Comparison of ENCODE assay signal across 8 mouse cellular contexts in genomic region chr8:85430801-85431200, GRCm38 (mm10). TPM values are rescaled to one million over a fixed set of nuclear protein-coding genes. Genes with fewer than 3 reads are reported as not detected.
A peak's percentile ranks its signal among the peaks of the same experiment; 100 is the strongest.
DNase-seq lines count a peak whose midpoint lies in the region; ATAC-seq and TF ChIP-seq lines count a peak whose summit lies in the region.

No protein-coding gene starts in this region.

- DNase-seq in ovary, adult 18-20 months (ENCODE audit: low spot score), result peak; percentile 45
- no peak for DNase-seq in ovary, postnatal 14 days (ENCODE audit: low spot score)
- peak; percentile 97 for DNase-seq in fibroblast of lung, adult 2 months (ENCODE audit: low read depth)
- peak; percentile 16 for DNase-seq in hindbrain, embryonic 10.5 days (ENCODE audit: low spot score)
- peak; percentile 61 for DNase-seq in limb, embryonic 14.5 days (ENCODE audit: low spot score)
- peak; percentile 22 for DNase-seq in naive thymus-derived CD4-positive, alpha-beta T cell, adult 2 months (ENCODE audit: low read depth)
- no peak for DNase-seq in urinary bladder, postnatal 4 days (ENCODE audit: low spot score in 2 of 2)

- H3K4me1 ChIP-seq in hindbrain, embryonic 10.5 days (replicated peaks), result peaks cover 50% of the 10 kb centered on the region
- H3K4me1 ChIP-seq in limb, embryonic 14.5 days (ENCODE audit: control insufficient read depth, insufficient read depth, low read length), result peaks cover 18% of the 10 kb centered on the region

- 0 out of 2 replicates have a peak, but pooled peaks cover 3% of the 10 kb centered on the region for H3K36me3 ChIP-seq in hindbrain, embryonic 10.5 days
- no peaks in the 10 kb centered on the region for H3K36me3 ChIP-seq in limb, embryonic 14.5 days (ENCODE audit: control insufficient read depth, insufficient read depth, low read length)

- peak overlapping the region; percentile 52 for H3K4me2 ChIP-seq in limb, embryonic 14.5 days (replicated peaks; ENCODE audit: low read depth, low read length, severe bottlenecking)

- ATAC-seq in limb, embryonic 14.5 days (ENCODE audit: low FRiP score, low read depth), result no peak
- no peak for ATAC-seq in CD4-positive, CD25-positive, alpha-beta regulatory T cell, adult 4 months

- WGBS in hindbrain, embryonic 10.5 days, result 26% methylated on average over 3 of the region's 3 CpGs
- 22% methylated on average over 3 of the region's 3 CpGs for WGBS in limb, embryonic 14.5 days

- H3K4me3 ChIP-seq in hindbrain, embryonic 10.5 days, result peak overlapping the region; percentile 80
- H3K4me3 ChIP-seq in limb, embryonic 14.5 days (replicated peaks; ENCODE audit: low read length), result peak overlapping the region; percentile 74

- no peak overlapping the region for H3K27ac ChIP-seq in hindbrain, embryonic 10.5 days
- peak overlapping the region; percentile 41; the same call in 1 of the 2 replicates for H3K27ac ChIP-seq in limb, embryonic 14.5 days (replicated peaks; ENCODE audit: low read depth, low read length)

- no peaks in the 10 kb centered on the region for H3K9me3 ChIP-seq in hindbrain, embryonic 10.5 days
- no peaks in the 10 kb centered on the region for H3K9me3 ChIP-seq in limb, embryonic 14.5 days (ENCODE audit: control insufficient read depth, low read length)

- H3K9ac ChIP-seq in limb, embryonic 14.5 days (ENCODE audit: low read depth, low read length, severe bottlenecking), result peak overlapping the region; percentile 88; the same call in 1 of the 2 replicates

- H3K27me3 ChIP-seq in hindbrain, embryonic 10.5 days (ENCODE audit: insufficient read depth, poor library complexity, severe bottlenecking), result peaks cover 9% of the 10 kb centered on the region; the same call in 1 of the 2 replicates
- no peaks in the 10 kb centered on the region for H3K27me3 ChIP-seq in limb, embryonic 14.5 days (ENCODE audit: control insufficient read depth, insufficient read depth, low read length)

- no peak for TF ChIP-seq POLR2A in limb, embryonic 14.5 days (IDR thresholded peaks at IDR 0.05; ENCODE audit: borderline replicate concordance, extremely low read depth, insufficient read depth, insufficient read length)

RNA-seq across cellular contexts. Expression of gene 4921524J17Rik, which starts 1.8 kb away (rescaled TPM):
- 39.8 and 42.9 TPM in 2 replicates for polyA plus RNA-seq in hindbrain, embryonic 10.5 days (2016; fragmentation: Nextera tagmentation; extraction: Ambion mirVana)
- polyA plus RNA-seq in limb, embryonic 14.5 days (2012; rRNA removed), result 16.3 and 24.9 TPM in 2 replicates
- polyA plus RNA-seq in limb, embryonic 14.5 days (2014; fragmentation: Nextera tagmentation; extraction: Ambion mirVana), result 46.5 and 51.2 TPM in 2 replicates
- 10 to 100 TPM; 68.1 to 74.0 TPM for polyA plus RNA-seq in CD4-positive, CD25-positive, alpha-beta regulatory T cell, adult 4 months (2017; shearing (Covaris generic))

RNA-seq across cellular contexts. Expression of gene Mylk3, which starts 44.7 kb away (rescaled TPM):
- 1.2 and 1.3 TPM in 2 replicates for polyA plus RNA-seq in hindbrain, embryonic 10.5 days (2016; fragmentation: Nextera tagmentation; extraction: Ambion mirVana)
- 0.53 and 0.91 TPM in 2 replicates for polyA plus RNA-seq in limb, embryonic 14.5 days (2012; rRNA removed)
- 1.2 and 1.4 TPM in 2 replicates for polyA plus RNA-seq in limb, embryonic 14.5 days (2014; fragmentation: Nextera tagmentation; extraction: Ambion mirVana)
- polyA plus RNA-seq in CD4-positive, CD25-positive, alpha-beta regulatory T cell, adult 4 months (2017; shearing (Covaris generic)), result not detected

Comparison
In these comparisons a context has a peak if more than half of its experiments do, and no peak if none do; other contexts are left out.
1. DNase-seq: peak in ovary, adult 18-20 months (single experiment), fibroblast of lung, adult 2 months (single experiment), hindbrain, embryonic 10.5 days (single experiment), limb, embryonic 14.5 days (single experiment) and naive thymus-derived CD4-positive, alpha-beta T cell, adult 2 months (single experiment); none in ovary, postnatal 14 days (single experiment) and urinary bladder, postnatal 4 days (0 of 2).